Mouse (Mus musculus) left cerebral cortex, adult 8-10 months (tissue): ENCODE data around the gene Jrkl. TPM values are rescaled to one million over a fixed set of nuclear protein-coding genes. Genes with fewer than 3 reads are reported as not detected.

ENCODE experiments used
- total RNA-seq, 4 experiments: library from RNA; stranded (reverse); gene quantifications; 2 replicates each; pipeline ENCODE4 v1.2.4; 2022

Jrkl gene
- total RNA-seq, 4 experiments from 2014 or later: 9.0 to 9.7 (median 9.4) TPM

Other genes starting within 250 kb of the Jrkl start
- 10 to 100 TPM; 18.7 to 22.0 (median 19.7) TPM for gene Ccdc82, start 1.1 kb upstream of the Jrkl start, total RNA-seq
- 1 to 10 TPM; 8.4 to 9.7 (median 8.8) TPM for gene Maml2, start 52.1 kb upstream of the Jrkl start, total RNA-seq
- gene Gm17571, start 200.9 kb upstream of the Jrkl start, total RNA-seq: not detected